Mouse (Mus musculus) stomach, embryonic 16.5 days (tissue): ENCODE measurements around the gene Cfap44. TPM values are rescaled to one million over a fixed set of nuclear protein-coding genes. Genes with fewer than 3 reads are reported as not detected.

Source experiments
- ATAC-seq: fragments of 200-750 bp; cut with Nextera tagmentation; 2 replicates; pipeline ENCODE4 v1.8.0; 2017; ENCODE audit warnings: moderate number of reproducible peaks, moderate TSS enrichment; ENCODE audit not compliant: insufficient read depth, low FRiP score
- H3K27ac ChIP-seq: fragments of 300-500 bp; sonication (generic); 2 replicates; pipeline ENCODE4 v1.5.1; 2014; ENCODE audit warnings: low read length
- H3K27me3 ChIP-seq: fragments of 300-500 bp; sonication (generic); 2 replicates; pipeline ENCODE4 v1.6.1; 2014; ENCODE audit warnings: low read length, control low read depth, mixed read lengths; ENCODE audit not compliant: control insufficient read depth, insufficient read depth
- H3K36me3 ChIP-seq: fragments of 300-500 bp; sonication (generic); 2 replicates; pipeline ENCODE4 v1.6.1; 2014; ENCODE audit warnings: low read length; ENCODE audit not compliant: control insufficient read depth, insufficient read depth
- H3K4me1 ChIP-seq: fragments of 300-500 bp; sonication (generic); 2 replicates; pipeline ENCODE4 v1.6.1; 2014; ENCODE audit warnings: low read length, control low read depth, mixed read lengths; ENCODE audit not compliant: control insufficient read depth, insufficient read depth
- H3K4me2 ChIP-seq: fragments of 300-500 bp; sonication (generic); 2 replicates; pipeline ENCODE4 v1.6.1; 2014; ENCODE audit warnings: low read depth, low read length, mixed read lengths
- H3K4me3 ChIP-seq: fragments of 300-500 bp; sonication (generic); replicated peaks from 2 replicates; pipeline ENCODE4 v1.5.1; 2014; ENCODE audit warnings: mild to moderate bottlenecking, low read length
- H3K9ac ChIP-seq: fragments of 300-500 bp; sonication (generic); 2 replicates; pipeline ENCODE4 v1.6.1; 2014; ENCODE audit warnings: low read length
- H3K9me3 ChIP-seq: fragments of 300-500 bp; sonication (generic); replicated peaks from 2 replicates; pipeline ENCODE4 v1.6.1; 2016; ENCODE audit warnings: low read length, control low read depth; ENCODE audit not compliant: control insufficient read depth
- WGBS: fragments of 180-500 bp; shearing (Covaris S2); extraction: QIAGEN DNeasy Blood & Tissue Kit; methylation state at CpG from one replicate; pipeline ENCODE4 v1.1.7; 2014; 5-methylcytosine and 5-hydroxymethylcytosine counted together
- polyA plus RNA-seq: library from polyadenylated mRNA; unstranded; fragments of >200 nt; fragmentation: Nextera tagmentation; extraction: Ambion mirVana; gene quantifications from 2 replicates; pipeline ENCODE4 v1.2.1, GENCODE M21; 2015

Cfap44 gene
- polyA plus RNA-seq, 1 experiment from 2014 or later: 0.43 TPM

- no peak overlapping the region for H3K27ac ChIP-seq
- no peaks in the 10 kb centered on the region for H3K9me3 ChIP-seq
- ATAC-seq: no peak
- peaks cover 2% of the 10 kb centered on the region; the same call in 1 of the 2 replicates for H3K4me1 ChIP-seq
- WGBS: 59% methylated on average over 4 of the region's 4 CpGs
- H3K4me3 ChIP-seq: no peak overlapping the region
- H3K27me3 ChIP-seq: no peaks in the 10 kb centered on the region
- H3K36me3 ChIP-seq: no peaks in the 10 kb centered on the region
- no peak overlapping the region for H3K4me2 ChIP-seq
- H3K9ac ChIP-seq: no peak overlapping the region
These were observed 14.6 kb upstream of the Cfap44 start for GRCm38 (mm10) chr16:44380006-44380405.

DNA sequence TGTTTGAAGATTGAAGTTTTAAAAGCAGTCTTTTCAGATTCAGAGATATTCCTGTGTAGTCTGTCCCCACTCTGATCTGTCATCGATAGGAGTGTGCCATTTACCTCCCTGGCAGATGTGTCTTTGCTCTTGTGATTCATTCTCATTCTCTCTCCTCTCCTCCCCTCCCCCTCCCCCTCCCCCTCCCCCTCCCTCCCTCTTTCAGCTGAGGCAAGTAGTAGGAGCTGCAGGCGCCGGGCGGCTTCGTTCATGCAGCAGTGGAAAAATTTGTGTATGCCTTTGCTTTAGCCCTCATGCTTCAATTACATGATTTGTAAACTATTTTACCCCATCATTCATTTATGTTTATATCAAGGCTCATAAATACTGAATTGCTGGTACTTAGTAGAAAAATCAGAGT lies 13.0 kb upstream of the Cfap44 start:
- WGBS: 55% methylated on average over 5 of the region's 5 CpGs
- Histone ChIP-seq H3K4me2 (no peak overlapping the region), H3K27me3 (no peaks in the 10 kb centered on the region), H3K9me3 (no peaks in the 10 kb centered on the region), H3K9ac (no peak overlapping the region), H3K4me3 (no peak overlapping the region), H3K27ac (no peak overlapping the region), H3K4me1 (peaks cover 2% of the 10 kb centered on the region; the same call in 1 of the 2 replicates), H3K36me3 (no peaks in the 10 kb centered on the region)
- peak; percentile 40; the same call in 1 of the 2 replicates for ATAC-seq

GRCm38 (mm10) chr16:44383549-44383948 lies 11.0 kb upstream of the Cfap44 start:
- peaks cover 2% of the 10 kb centered on the region; the same call in 1 of the 2 replicates for H3K4me1 ChIP-seq
- peaks cover under 1% of the 10 kb centered on the region; the same call in 1 of the 2 replicates for H3K36me3 ChIP-seq
- WGBS: 52% methylated on average over 2 of the region's 2 CpGs
- no peak overlapping the region for H3K4me2 ChIP-seq
- no peaks in the 10 kb centered on the region for H3K9me3 ChIP-seq
- H3K27ac ChIP-seq: 0 out of 2 replicates have a peak overlapping the region, but pooled peaks have one; percentile 15
- H3K9ac ChIP-seq: no peak overlapping the region
- no peak overlapping the region for H3K4me3 ChIP-seq
- no peaks in the 10 kb centered on the region for H3K27me3 ChIP-seq
- no peak for ATAC-seq

GRCm38 (mm10) chr16:44384251-44384650 lies 10.3 kb upstream of the Cfap44 start:
- Histone ChIP-seq H3K27ac (no peak overlapping the region), H3K4me3 (no peak overlapping the region), H3K9ac (no peak overlapping the region), H3K27me3 (no peaks in the 10 kb centered on the region), H3K9me3 (no peaks in the 10 kb centered on the region), H3K4me2 (no peak overlapping the region), H3K36me3 (peaks cover 5% of the 10 kb centered on the region; the same call in 1 of the 2 replicates), H3K4me1 (peaks cover 2% of the 10 kb centered on the region; the same call in 1 of the 2 replicates)
- no peak for ATAC-seq
- WGBS: 55% methylated on average over 1 of the region's 1 CpGs

DNA sequence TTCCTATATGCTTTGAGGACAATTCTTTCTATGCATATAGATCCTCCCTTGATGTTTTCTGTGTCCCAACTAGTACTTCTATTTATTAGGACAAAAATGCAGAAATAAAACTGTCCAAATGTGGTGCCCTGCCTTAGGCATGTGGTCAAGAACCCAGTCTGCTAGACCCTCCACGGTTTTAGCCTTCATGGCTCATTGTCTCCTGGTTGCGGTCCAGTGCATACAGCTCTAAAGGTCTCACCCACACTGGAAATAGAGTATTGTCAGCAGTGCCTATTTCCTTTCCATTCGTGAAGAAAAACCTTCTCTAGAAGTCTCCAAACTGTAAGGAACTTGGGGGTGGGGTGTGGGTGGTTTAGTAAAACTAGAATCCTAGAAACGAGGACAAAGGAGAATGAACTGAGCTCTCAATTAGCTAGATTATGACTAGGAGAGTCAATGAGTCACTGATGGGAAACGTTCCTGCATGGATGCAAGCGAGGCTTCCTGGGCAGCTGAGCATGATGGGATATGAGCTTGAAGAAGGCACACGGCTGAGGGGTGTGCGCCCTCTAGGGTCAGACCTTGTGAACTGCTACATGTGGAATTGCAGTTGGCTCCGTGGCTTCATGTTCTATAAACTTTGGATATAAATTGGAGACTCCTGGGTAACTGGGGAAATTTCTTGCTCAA lies 2.6 kb upstream of the Cfap44 start:
- Histone ChIP-seq H3K27ac (no peak overlapping the region), H3K9me3 (no peaks in the 10 kb centered on the region), H3K4me3 (no peak overlapping the region), H3K4me1 (peaks cover 9% of the 10 kb centered on the region), H3K27me3 (no peaks in the 10 kb centered on the region), H3K4me2 (no peak overlapping the region), H3K9ac (no peak overlapping the region), H3K36me3 (peaks cover 5% of the 10 kb centered on the region; the same call in 1 of the 2 replicates)
- 34% methylated on average over 9 of the region's 9 CpGs for WGBS
- no peak for ATAC-seq

GRCm38 (mm10) chr16:44404933-44405332 lies 10.3 kb downstream of the Cfap44 start:
- H3K36me3 ChIP-seq: no peaks in the 10 kb centered on the region
- no peak overlapping the region for H3K9ac ChIP-seq
- H3K4me3 ChIP-seq: no peak overlapping the region

GRCm38 (mm10) chr16:44407211-44407610 lies 12.6 kb downstream of the Cfap44 start:
- Histone ChIP-seq H3K36me3 (no peaks in the 10 kb centered on the region), H3K9me3 (no peaks in the 10 kb centered on the region; the same call in 1 of the 2 replicates), H3K27ac (no peak overlapping the region), H3K9ac (no peak overlapping the region), H3K4me2 (no peak overlapping the region), H3K4me1 (no peaks in the 10 kb centered on the region), H3K27me3 (no peaks in the 10 kb centered on the region), H3K4me3 (no peak overlapping the region)
- WGBS: 86% methylated on average over 5 of the region's 5 CpGs
- ATAC-seq: no peak

More at GRCm38 (mm10) chr16:44404933-44405332, 10.3 kb downstream of the Cfap44 start:
- Histone ChIP-seq H3K9me3 (no peaks in the 10 kb centered on the region; the same call in 1 of the 2 replicates), H3K4me2 (no peak overlapping the region), H3K27ac (no peak overlapping the region), H3K4me1 (no peaks in the 10 kb centered on the region), H3K27me3 (no peaks in the 10 kb centered on the region)
- WGBS: 93% methylated on average over 5 of the region's 5 CpGs
- ATAC-seq: no peak

GRCm38 (mm10) chr16:44408290-44408689 lies 13.7 kb downstream of the Cfap44 start:
- Histone ChIP-seq H3K9me3 (no peaks in the 10 kb centered on the region; the same call in 1 of the 2 replicates), H3K4me2 (no peak overlapping the region), H3K27ac (no peak overlapping the region), H3K4me1 (no peaks in the 10 kb centered on the region), H3K36me3 (no peaks in the 10 kb centered on the region), H3K4me3 (no peak overlapping the region), H3K27me3 (no peaks in the 10 kb centered on the region), H3K9ac (no peak overlapping the region)
- 86% methylated on average over 2 of the region's 2 CpGs for WGBS
- no peak for ATAC-seq

DNA sequence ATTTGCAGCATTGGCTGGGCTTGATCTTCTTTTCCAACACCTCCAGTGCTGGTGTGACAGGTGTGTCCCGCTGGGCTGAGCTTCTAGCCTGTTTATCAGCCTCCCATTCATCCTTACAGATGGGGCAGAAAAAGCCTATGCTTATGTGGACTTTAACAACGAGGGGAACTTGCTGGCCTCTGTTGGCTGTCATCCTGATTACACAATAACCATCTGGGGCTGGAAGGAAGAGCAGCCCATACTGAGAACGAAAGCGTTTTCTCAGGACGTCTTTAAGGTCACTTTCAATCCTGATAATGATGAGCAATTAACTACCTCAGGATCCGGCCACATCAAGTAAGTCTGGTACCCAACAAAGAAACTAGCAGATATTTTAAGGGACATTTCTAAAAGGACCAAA lies 15.6 kb downstream of the Cfap44 start:
- H3K9ac ChIP-seq: no peak overlapping the region
- no peak for ATAC-seq
- no peaks in the 10 kb centered on the region for H3K36me3 ChIP-seq
- WGBS: 37% methylated on average over 6 of the region's 6 CpGs
- H3K4me2 ChIP-seq: no peak overlapping the region
- no peaks in the 10 kb centered on the region for H3K4me1 ChIP-seq
- no peaks in the 10 kb centered on the region for H3K27me3 ChIP-seq
- no peaks in the 10 kb centered on the region for H3K9me3 ChIP-seq
- H3K27ac ChIP-seq: no peak overlapping the region
- H3K4me3 ChIP-seq: no peak overlapping the region
